Mouse (Mus musculus) naive thymus-derived CD4-positive, alpha-beta T cell, adult 5 months (primary cell): ENCODE results near the gene Rsl1d1. TPM values are rescaled to one million over a fixed set of nuclear protein-coding genes. Genes with fewer than 3 reads are reported as not detected.

Experiments
- polyA plus RNA-seq: library from polyadenylated mRNA; unstranded; fragments of 100-300 nt; shearing (Covaris generic); gene quantifications from one replicate; pipeline ENCODE4 v1.2.1, GENCODE M21; 2017

The Rsl1d1 gene
- polyA plus RNA-seq = 245 TPM

DNA sequence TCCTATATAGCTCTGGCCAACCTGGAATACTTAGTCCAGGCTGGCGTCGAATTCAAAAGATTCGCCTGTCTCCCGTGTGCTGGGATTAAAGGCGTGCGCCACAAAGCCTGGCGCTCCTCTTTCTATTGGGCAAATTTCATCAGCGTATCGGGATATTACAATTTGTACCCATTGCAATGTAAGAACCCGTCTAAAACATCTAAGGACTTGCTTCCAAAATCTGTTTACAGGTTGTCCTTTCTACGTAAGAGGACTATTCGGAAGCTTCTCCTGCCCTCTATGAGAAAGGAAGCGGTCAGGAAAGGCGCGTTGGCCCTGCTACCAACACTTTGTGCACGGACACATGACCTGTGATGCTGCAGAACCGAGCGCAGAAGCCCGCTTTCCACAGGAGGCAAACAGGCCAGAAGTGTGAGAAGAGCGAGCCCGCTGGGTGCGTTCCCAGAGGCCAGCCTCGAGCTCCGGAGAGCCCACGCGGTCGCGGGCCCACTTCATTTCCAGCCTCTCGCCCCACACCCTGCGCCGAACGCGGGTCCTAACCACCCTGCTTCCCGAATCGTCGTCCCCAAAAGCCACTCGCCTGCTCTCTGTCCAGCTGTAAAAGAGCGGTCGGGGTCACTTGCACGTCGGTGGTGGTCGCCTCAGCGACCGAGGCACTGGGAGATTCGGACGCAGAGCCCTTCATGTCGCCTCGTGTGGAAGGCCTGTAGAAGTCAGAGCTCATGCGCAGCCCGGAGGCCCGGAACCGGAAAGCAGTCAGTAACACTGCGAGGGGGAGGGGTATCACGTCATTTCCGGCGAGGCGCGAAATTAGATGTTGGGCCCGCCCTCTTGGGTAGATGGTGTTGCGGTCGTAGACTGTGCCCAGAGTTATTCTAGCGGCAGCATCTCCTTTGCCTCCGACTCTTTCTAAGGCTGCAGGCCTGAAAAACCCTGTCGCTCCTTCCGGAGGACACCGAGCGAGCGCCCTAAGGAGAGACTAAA, at the start of gene Rsl1d1:
Gene Rsl1d1 (minus strand): TSS at position 761 of the 984 bp plus-strand sequence.

DNA sequence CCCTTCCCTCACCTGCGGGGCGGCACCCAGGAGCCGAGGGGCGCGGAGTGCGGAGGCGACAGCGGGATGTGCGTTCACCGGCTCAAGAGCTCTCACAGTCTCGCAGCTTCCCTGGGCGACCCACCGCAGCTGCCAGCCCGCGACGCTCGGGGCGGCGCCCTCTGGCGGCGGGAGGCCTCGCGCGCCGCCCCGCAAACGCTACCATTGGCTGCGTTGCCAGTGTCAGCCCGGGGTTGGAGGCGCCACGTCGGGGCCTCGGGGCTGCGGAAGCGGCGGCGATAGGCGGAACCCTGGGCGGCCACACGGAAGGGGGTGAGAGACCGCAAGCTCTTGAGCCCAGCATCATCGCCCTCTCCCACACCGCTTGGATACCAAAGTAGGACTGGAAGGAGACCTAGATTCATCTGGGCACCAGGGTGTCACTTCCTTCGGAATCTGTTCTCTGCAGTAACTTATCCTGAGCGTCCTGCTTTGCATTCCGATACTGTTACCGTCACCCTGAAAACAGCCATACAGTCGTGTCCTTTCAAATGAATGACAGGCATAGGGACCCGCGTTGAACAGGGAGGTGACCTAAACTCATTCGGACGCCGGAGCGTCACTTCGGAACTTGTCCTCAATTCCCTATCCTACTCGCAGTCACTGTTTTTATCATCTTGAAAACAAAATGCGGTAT, 26.8 kb downstream of the Rsl1d1 start, which contains the start of gene Zc3h7a:
Gene Zc3h7a (minus strand): TSS at position 186 of the 676 bp plus-strand sequence.

Other genes starting within 250 kb of the Rsl1d1 start
- 2.5 TPM for gene Snn, start 142.4 kb downstream of the Rsl1d1 start, polyA plus RNA-seq
- gene Litaf, start 137.2 kb downstream of the Rsl1d1 start, polyA plus RNA-seq = 29.8 TPM
- 82.0 TPM for gene Txndc11, start 68.7 kb downstream of the Rsl1d1 start, polyA plus RNA-seq
- gene Zc3h7a, start 26.9 kb downstream of the Rsl1d1 start, polyA plus RNA-seq = 366 TPM
- gene Gspt1, start 51.0 kb upstream of the Rsl1d1 start, polyA plus RNA-seq = 102 TPM
- gene Tnfrsf17, start 110.5 kb upstream of the Rsl1d1 start, polyA plus RNA-seq = not detected
- 27.8 TPM for gene Snx29, start 119.6 kb upstream of the Rsl1d1 start, polyA plus RNA-seq